In genomic region chr5:122391786-122392180, GRCm38 (mm10) we compare ENCODE assay signal across 8 mouse cellular contexts. TPM values are rescaled to one million over a fixed set of nuclear protein-coding genes. Genes with fewer than 3 reads are reported as not detected.
DNase-seq lines count a peak whose midpoint lies in the region; ATAC-seq lines count a peak whose summit lies in the region.

TSS of gene Arpc3 (plus strand) at chr5:122391878.

- DNase-seq in adipocyte (ENCODE audit: low spot score), result peak; percentile 89
- DNase-seq in embryo, embryonic 10 days (ENCODE audit: low spot score), result peak; percentile 96
- peak; percentile 95 for DNase-seq in gastrocnemius, postnatal 10 days
- DNase-seq in induced T-regulatory cell, adult 2 months (ENCODE audit: low read depth), result peak; percentile 96
- DNase-seq in left cerebral cortex, adult 9 months (ENCODE audit: low spot score in 2 of 2), result peak; percentile 62 to 91
- peak; percentile 94 for DNase-seq in right cerebral cortex, postnatal 14 days
- DNase-seq in urinary bladder, postnatal 36 days (ENCODE audit: low spot score in 2 of 2), result peak; percentile 84 to 87

- ATAC-seq in megakaryocyte progenitor cell, adult 5-6 weeks (replicated peaks; ENCODE audit: poor library complexity), result peak; percentile 97

RNA-seq across cellular contexts. Expression of gene Arpc3, which starts in this region (rescaled TPM):
- total RNA-seq in gastrocnemius, postnatal 10 days (2021), result 10 to 100 TPM; 75.9 to 89.9 TPM
- 285 TPM in 2 replicates for total RNA-seq in megakaryocyte progenitor cell, adult 5-6 weeks (2015)
- 1,035 and 1,085 TPM in 2 replicates for total RNA-seq in megakaryocyte progenitor cell, adult 5-6 weeks (2017)

Comparison
In these comparisons a context has a peak if more than half of its experiments do, and no peak if none do; other contexts are left out.
1. Peak in every context shown above with its lines: DNase-seq and ATAC-seq.